Mouse (Mus musculus) cerebellum, adult 2 months (tissue): ENCODE measurements around the gene Nr1i2.

Source experiments
- CTCF ChIP-seq: fragments of 200-500 bp; IDR thresholded peaks from 2 replicates; pipeline ENCODE4 v1.5.1; 2011; ENCODE audit warnings: low read depth, mild to moderate bottlenecking, control low read depth, low read length, moderate library complexity, borderline replicate concordance; ENCODE audit not compliant: insufficient read depth
- POLR2A ChIP-seq: fragments of 200-500 bp; IDR thresholded peaks from 2 replicates; pipeline ENCODE4 v1.6.1; 2011; ENCODE audit warnings: low read length, control low read depth, borderline replicate concordance; ENCODE audit not compliant: insufficient read depth

DNA sequence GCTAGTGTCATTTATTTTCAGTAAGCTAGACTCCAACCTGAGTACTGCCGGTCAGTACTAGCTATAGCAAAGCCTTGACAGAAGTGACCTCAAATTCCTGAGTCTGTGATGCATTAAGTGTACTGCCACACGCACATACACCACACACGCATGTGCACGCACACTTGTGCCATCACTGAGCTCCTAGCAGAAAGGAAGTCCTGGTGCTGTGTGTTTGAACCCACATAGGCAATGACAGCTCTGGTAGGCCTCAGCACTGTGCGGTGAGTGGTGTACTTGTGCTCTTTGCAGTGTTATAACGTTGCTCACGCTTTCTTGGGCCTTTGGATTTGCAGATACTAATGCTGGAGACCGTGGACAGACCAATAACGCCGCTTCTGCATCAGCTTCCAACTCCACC lies 54.5 kb downstream of the Nr1i2 start:
- TF ChIP-seq CTCF: no peak
- TF ChIP-seq POLR2A: no peak
